Mouse (Mus musculus) hematopoietic stem cell, adult 5-6 weeks (primary cell): ENCODE measurements around the gene Myo1d. TPM values are rescaled to one million over a fixed set of nuclear protein-coding genes. Genes with fewer than 3 reads are reported as not detected.

ENCODE experiments used
- ATAC-seq, 2 experiments: fragments of 125-278 bp in 1 of 2; replicated peaks in 1 of 2; 2 replicates each; pipeline ENCODE4 v1.8.0; 2016 to 2017; ENCODE audit warnings: inconsistent platforms in 2 of 2, mild to moderate bottlenecking in 2 of 2, moderate number of reproducible peaks in 2 of 2, low read depth in 1 of 2, moderate TSS enrichment in 1 of 2; ENCODE audit not compliant: low FRiP score in 2 of 2, poor library complexity in 2 of 2, severe bottlenecking in 2 of 2, insufficient read depth in 1 of 2, low TSS enrichment in 1 of 2
- total RNA-seq: library from RNA; stranded (forward); fragments of 172-1452, 232-1000 nt; gene quantifications from 2 replicates; pipeline ENCODE4 v1.2.3, GENCODE M21; 2017

Myo1d gene
- total RNA-seq, 1 experiment from 2014 or later, result 3.4 TPM

GRCm38 (mm10) chr11:80684603-80685002 is 95.2 kb downstream of the Myo1d start:
- ATAC-seq, result no peak

DNA sequence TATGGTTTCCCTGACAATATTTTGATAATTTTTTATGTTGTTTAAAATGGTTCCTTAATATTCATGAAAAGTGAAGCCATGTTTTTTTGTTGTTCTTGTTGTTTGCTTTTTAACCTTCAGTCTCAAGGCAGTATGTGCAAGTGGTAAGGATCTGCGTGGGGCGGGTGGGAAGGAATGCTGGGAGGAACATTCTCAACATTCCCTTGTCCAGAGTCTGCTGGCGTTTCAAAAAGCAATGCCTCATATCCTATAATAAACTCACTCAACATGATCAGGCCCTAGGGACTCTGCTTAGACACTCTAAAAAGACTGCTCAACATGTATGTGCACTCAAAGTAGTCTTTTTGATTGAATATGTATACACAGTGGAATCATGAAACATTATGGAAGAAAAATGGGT is 97.1 kb downstream of the Myo1d start:
- ATAC-seq, result no peak

DNA sequence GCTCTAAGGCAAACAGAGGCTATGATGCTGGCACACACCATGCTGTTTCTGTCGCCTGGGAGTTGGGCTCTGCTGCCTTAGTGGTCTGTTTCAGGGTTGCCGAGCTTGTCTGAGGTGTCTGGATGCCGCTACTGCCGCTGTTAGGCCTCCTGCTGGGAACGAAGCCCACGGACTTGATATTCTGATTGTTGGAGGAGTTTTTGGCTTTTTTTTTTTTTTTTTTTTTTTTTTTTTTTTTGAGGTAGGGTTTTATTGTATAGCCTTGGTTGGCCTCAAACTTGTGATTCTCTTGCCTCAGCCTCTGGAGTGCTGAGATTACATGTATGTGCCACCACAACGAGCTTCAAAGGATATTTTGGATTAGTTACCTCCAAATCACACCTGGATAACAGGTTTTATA is 106.8 kb downstream of the Myo1d start:
- no peak for ATAC-seq

DNA sequence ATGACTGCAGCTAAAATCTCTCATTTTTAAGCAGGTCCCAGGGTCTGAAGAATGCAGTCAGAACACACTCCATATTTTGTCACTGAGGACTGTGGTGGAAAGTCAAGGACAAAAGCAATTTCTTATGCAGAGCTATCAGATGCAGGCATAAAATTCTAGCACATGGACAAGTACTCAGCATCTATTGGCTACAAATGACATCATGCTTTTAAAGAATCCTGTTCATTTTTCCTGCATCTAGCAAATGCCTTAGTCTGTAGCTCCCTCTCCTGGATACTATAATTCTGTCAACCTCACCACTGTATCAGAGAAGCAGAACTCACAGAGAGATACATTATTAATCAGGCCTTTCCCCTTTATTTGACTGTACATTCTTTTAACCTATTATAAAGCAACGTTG is 109.4 kb downstream of the Myo1d start:
- ATAC-seq, result peak; percentile 71 to 74; a peak in 3 of 4 replicates

- no peak for ATAC-seq
Measured at GRCm38 (mm10) chr11:80669934-80670333, 109.9 kb downstream of the Myo1d start.

GRCm38 (mm10) chr11:80666211-80666610 is 113.6 kb downstream of the Myo1d start:
- ATAC-seq, result no peak

- no peak for ATAC-seq
Measured at GRCm38 (mm10) chr11:80664261-80664660, 115.6 kb downstream of the Myo1d start.

- no peak for ATAC-seq
Measured at GRCm38 (mm10) chr11:80645111-80645510, 134.7 kb downstream of the Myo1d start.

- ATAC-seq, result no peak
Measured at GRCm38 (mm10) chr11:80628992-80629865, 150.6 kb downstream of the Myo1d start.

- ATAC-seq, result no peak
Measured at GRCm38 (mm10) chr11:80628581-80628980, 151.2 kb downstream of the Myo1d start.

- ATAC-seq, result no peak
Measured at GRCm38 (mm10) chr11:80623038-80623380, 156.8 kb downstream of the Myo1d start.

DNA sequence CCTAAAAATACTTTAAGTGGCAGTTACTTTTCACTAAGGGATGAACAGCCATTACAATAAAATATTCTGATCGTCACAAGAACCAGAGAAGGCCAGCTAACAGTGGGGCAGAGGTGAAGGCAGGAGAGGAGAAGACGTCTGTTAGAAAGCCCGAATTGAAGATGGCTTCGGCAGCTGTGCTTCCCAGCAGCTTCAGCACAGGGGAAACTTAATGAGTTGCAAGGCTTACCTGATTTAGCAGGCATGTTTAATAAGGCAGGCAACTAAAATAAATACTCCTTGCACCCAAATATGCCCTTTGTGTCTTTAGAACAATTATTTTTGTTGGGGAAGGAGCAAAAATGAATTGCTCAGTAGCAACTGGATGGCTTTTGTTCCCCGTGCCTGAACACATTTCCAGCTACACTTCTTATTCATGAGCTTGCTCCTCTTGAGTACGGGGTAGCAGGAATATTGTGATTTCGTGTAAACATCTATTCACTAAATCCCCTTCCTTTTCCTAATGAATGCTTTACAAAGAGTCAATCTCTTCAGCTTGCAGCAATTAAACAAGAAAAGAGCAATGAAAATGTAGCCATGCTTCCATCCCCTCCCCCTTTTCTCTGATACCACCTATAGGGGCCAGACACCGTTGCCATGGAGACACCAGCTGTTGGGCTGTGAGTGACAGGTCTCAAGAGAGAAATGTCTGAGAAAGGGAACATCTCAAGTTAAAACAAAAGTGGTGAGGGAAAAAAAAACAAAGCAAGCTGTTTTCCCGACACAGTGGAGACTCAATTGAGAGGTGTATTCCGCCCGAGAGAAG is 157.4 kb downstream of the Myo1d start:
- ATAC-seq, result no peak

- ATAC-seq, result no peak
Measured at GRCm38 (mm10) chr11:80614949-80615725, 164.7 kb downstream of the Myo1d start.

DNA sequence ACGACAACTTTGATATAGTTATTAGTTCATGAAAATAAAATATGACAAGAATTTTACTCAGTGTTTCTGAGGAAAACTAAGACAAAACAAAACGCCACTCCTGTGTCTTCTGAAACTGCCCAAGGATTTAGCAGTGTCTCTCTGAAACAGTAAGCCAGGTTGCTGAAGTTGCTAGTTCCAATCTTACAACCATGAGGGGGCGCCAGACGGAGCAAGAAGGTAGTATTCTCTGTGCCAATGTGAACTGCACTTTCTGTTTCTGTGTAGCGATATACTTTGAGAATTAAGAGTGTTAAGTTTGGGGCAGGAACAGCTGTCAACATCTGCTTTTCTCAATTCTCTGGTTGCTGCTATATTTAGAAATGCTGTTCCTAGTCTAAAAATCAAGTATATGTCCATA is 165.4 kb downstream of the Myo1d start:
- ATAC-seq, result peak; percentile 51 to 76; a peak in 2 of 4 replicates

GRCm38 (mm10) chr11:80613534-80613933 is 166.3 kb downstream of the Myo1d start:
- ATAC-seq, result no peak

DNA sequence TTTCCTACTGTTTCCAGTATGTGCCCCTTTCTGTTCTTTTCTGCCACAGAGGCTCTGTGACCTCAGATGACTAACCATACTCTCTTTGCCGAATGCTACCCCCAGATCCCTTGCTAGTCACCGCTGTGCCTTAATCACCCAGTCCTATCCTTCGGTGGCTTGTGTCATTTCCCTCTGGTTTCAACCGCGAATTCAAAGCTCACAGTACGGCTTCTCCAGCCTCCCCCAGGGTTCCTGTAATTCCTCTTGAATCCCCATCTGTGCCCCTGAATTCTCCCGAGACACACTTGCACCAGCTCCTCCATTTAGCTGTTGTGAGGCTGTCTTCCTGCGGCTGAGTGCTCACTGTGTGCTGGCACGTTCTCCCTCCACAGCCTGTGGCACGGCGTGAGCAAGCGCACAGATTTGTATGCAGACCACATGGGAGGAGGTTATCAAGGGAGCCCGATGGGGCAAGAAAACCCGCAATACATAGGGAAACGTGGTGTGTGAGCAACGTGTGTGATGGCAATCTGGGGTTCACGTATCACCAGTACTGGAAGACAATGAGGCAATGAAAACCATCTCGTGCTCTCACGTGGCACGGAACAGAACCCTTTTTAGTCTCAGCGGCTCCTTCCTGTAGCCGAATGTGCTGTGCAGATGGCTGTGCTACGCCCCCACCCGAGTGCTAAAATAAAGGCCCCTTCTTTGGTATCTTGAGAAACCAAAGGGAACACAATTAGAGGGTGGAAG is 177.0 kb downstream of the Myo1d start:
- ATAC-seq, result peak; percentile 61 to 63

GRCm38 (mm10) chr11:80602041-80602458 is 177.8 kb downstream of the Myo1d start:
- ATAC-seq, result peak in 1 of 2 experiments; percentile 57; a peak in 1 of 4 replicates
